Mouse (Mus musculus) lung, adult 18-20 months (tissue): ENCODE results near the gene Hoxd8.

Experiments used
- DNase-seq, 2 experiments: peaks; one replicate each; pipeline ENCODE4 v3.0.0; 2022; ENCODE audit warnings: mixed read lengths in 2 of 2

Gene Hoxd8

DNA sequence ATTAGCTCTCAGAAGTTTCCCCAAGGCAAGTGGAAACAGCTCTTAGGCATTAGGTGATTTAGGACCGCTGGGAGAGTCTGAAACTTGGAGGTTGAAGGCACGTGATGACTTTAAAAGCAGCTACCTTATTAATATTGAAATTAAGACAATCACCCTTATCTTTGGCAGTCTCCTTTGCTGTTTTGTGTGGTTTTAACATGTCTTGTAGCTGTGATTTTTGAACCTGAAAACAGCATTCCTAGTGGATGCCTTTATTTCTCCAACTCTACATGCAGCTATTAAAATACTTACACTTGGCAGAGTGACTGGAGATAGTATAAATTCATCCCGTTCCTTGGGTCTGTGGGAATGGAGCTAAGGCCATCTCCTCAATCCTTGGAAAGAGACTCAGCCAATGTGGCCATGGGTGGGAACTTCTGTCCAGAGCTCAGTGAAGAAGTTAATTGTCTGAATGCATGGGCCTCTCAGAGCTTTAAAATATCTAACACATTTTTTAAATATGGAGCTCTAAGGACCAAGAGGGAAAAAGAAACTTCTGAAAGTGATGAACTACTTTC, 33.7 kb upstream of the Hoxd8 start:
- no peak for DNase-seq

DNA sequence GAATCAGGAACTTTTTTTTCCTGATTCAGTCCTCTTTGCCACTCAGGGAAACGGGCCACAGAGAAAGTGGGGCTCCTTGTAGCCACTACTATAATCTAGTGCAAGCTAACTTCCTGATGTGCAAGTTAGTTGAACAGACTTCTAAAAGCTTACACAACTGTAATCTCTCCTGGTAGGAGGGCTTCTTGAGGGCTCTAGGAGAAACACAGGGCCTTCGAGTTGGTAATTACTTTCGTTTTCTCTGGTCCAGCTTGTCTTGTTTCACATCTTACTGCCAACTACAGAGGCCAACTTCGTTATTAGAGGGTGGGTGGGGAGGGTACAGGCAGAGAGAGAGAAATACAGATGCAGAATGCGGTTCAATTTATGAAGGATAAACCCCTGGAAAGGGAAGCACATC, 32.6 kb upstream of the Hoxd8 start:
- no peak for DNase-seq

DNA sequence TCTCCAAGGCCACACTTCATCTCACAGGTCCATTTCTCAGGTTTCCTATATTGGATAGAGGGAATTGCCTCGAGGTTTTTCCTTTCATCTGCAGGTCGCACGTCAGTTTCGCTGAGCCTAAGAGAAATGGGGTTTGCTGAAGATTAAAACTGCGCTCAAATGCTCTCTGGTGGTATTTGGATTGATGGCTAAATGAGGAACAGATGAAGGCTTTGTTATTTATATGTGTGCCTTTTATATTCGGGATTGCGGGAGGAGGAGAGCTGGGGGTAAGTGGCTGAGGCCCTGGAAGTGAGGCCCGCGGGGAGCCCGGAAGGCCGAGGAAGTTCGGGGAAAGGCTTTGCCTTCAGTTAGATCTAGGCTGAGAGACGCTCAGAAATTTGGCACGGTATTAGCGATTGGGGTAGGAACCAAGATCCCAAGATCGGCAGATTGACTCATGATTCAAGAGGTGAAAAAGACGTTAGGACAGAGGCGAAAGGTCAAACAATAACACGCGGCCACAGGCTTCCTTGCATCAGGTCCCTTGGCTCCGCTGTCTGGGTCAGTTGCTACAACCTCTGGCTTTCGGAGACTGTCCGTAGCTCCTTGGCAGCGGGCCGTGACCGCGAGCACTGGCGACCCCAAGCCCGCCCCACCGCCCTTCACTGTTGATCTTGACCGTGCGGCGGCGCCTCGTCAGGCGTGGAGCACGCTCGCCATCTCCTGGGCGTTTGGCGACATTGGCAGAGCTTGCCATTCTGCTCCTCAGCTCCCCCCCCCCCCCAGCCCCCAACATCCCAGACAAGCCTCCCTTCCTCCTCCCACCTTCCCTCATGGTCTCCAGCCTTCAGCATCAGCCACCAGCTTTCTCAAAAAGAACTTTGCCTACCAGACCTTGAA, 31.7 kb upstream of the Hoxd8 start:
- peak in 1 of 2 experiments; percentile 30 for DNase-seq

DNA sequence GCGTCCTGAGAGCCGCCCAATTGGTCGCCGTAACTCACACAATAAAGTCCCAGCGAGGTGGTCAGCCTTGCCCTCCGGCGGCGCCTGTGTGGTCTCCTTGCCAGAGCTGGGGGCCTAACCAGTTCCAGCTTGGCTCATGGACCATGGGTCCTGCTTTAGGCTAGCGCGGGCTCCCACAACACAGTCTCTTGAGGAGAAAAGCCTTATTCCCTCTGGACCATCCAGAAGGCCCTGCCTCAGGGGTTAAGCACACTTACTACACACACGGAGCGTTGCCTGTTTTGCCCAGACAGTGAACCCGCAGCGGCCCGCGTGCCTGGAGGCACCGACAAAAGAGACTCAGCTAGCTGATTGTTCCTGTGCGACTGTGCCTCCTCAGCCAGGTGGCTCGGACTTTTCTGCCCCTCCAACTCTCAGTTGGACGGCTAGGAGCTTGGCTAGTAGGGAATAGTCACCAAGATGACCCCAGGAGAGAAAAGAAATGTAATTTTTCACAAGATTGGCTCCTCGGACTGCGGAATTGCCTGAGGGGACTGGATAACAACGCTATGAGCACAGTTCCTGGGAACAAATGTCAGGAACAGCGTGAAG, 30.5 kb upstream of the Hoxd8 start:
- no peak for DNase-seq

DNA sequence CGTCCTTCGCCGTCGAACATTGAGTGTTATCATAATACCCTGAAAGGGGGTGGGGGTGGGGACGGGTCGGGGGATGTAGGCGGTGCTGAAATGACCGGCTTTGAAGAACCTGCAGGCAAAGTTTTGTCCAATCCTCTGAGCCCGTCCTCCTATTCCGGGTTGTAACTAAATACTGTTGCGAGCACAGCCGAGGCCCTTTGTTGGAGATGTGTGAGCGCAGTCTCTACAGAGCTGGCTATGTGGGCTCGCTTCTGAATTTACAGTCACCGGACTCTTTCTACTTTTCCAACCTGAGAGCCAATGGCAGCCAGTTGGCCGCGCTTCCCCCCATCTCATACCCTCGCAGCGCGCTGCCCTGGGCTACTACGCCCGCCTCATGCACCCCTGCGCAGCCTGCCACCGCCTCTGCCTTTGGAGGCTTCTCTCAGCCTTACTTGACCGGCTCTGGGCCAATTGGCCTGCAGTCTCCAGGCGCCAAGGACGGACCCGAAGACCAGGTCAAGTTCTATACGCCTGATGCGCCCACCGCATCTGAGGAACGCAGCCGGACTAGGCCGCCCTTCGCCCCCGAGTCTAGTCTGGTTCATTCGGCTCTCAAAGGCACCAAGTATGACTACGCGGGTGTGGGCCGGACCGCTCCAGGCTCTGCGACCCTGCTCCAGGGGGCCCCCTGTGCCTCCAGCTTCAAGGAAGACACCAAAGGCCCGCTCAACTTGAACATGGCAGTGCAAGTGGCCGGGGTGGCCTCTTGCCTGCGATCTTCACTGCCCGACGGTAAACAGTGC, 29.3 kb upstream of the Hoxd8 start, which contains the start of gene Hoxd12:
Gene Hoxd12 (plus strand): TSS at position 133 of the 785 bp plus-strand sequence.
- no peak for DNase-seq

DNA sequence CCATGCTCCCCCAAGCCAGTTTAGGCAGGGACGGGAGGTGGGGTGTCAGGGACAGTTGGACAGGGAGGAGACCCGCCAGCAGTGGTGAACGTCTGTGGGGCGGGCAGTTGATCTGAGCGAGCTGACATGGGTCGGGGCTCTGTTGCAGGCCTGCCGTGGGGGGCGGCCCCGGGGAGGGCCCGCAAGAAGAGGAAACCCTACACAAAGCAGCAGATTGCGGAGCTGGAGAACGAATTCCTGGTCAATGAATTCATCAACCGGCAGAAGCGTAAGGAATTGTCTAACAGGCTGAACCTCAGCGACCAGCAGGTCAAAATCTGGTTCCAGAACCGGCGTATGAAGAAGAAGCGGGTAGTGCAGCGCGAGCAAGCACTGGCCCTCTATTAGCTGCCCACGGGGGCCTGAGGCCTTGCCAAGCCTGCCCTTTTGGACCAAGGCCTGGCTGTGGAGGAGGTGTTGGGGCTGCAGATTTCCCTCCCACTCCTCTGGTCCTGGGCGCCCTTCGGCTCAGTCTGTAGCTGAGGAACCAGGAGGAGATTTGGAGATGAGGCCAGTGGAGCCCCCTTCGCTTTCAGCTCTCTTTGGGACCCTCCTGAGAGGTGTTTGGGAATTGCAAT, 28.6 kb upstream of the Hoxd8 start:
- no peak for DNase-seq

DNA sequence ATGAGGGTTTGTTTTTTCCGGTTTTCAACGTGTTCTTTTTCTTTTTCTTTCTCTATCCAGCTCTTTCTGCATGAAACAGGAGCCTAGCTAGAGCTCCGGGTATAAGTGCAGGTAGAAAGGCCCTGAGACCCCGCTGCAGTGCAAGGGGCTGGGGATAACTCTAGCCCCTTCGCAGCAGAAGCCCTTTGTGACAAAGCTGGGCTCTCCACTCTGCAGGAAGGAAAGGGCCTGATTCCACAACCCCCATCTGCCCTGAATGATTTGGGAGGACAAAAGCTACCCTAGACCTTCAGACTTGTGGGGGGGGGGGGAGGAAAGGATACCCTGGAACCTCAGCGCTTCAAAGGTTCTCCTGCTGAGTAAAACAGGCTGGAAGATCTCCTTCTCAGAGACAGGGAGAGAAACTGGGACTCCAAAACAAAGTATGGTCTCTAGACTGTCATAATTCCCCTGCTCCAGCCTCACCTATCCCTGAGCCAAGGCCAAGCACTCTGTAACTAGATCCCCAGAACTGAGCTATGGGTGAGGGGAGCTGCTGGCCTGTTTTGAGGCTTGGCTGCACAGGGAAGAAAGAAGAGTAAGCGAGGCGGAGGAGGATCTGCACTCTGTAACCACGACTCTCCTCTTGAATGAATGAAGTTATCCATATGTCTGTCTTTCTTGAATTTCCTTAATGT, 27.9 kb upstream of the Hoxd8 start:
- no peak for DNase-seq

DNA sequence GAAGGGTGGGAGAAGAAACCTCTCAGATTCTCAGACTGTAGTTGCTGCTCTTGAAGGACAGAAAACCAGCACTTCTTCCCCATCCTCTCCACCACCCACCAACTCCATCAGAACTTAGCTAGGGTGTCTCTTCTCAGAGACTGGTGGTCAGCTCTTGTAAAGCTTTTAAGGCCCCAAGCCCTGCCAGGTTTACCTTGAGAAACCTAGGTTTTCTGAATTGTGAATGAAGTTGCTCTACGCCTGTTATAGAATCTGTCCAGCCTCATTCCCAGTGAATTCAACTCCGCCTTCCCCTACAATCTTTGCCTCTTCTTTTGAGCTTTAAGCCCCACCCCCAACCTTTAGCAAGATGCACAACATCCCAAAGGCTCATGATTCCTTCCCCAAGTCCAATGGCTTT, 27.3 kb upstream of the Hoxd8 start:
- no peak for DNase-seq

DNA sequence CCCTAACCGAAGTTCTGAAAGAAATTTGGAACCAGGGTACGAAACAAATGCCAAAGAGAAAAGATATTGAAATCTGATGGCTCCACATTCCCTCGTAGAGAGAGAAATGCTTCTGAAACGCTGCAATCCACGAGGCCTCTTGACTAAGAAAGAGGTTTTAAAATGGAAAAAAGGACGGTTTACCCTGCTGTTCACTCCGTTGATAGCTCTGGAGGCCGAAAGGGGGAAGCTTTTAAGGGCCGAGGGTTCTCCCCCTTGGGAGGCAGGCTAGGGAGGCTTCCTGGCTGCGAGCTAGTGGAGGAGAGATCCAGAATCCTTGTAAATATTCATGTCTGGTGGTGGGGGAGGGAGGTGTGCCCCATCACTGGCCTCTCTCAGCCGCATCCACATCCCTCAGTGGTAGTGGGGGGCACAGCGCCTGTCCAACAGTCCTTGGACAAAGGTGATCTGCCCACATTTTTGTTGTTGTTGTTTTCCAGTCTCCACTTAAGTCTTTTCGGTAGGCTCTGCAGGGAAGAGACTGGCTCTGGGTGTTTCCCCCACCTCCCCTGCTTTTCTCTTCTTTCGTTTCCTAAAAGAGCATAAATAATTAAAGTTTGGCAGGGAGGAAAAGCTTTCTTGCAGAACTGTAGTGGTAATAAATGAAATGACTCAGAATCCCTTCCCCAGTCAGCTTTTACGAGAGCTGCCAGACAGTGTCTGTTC, 25.4 kb upstream of the Hoxd8 start, which contains the start of gene Hoxd11:
Gene Hoxd11 (plus strand): TSS at position 667 of the 705 bp plus-strand sequence.
- no peak for DNase-seq

DNA sequence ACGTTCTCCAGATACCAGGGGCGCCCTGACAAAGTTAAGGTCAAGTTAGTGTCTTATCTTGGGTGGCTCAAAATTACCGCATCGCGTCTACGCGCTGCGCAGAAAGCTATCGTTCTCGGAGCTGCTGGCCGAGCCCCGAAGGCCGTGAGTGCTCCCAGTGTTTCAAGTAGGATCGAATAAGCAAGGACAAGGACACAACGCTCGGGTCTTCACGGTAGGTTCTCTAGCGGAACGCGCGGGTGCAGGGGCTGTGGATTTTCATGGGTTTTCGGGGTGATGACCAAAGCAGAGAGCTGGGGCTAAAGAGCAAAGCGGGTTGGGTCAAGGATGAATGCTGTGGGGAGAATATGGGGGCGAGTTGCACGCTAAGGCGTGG, 24.8 kb upstream of the Hoxd8 start:
- DNase-seq = no peak

DNA sequence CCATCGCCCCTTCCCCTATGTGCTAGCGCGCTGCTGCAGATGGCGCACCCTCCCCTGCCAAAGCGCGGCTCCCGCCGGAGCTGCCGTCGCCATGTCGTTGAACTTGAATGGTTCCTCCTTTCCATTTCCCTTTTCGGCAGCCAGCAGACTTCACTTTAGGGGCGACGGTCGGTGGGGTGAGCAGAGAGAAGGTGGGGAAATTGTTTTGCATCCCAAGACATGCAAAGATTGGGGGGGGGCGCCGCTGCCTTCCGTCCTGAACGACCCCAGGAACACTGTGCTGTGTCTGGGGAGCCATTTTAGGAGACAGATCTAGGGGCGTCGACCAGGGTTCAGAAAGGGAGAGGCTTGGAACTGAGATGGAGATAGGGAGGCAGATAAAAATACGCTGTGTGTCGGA, 24.4 kb upstream of the Hoxd8 start:
- DNase-seq = no peak

DNA sequence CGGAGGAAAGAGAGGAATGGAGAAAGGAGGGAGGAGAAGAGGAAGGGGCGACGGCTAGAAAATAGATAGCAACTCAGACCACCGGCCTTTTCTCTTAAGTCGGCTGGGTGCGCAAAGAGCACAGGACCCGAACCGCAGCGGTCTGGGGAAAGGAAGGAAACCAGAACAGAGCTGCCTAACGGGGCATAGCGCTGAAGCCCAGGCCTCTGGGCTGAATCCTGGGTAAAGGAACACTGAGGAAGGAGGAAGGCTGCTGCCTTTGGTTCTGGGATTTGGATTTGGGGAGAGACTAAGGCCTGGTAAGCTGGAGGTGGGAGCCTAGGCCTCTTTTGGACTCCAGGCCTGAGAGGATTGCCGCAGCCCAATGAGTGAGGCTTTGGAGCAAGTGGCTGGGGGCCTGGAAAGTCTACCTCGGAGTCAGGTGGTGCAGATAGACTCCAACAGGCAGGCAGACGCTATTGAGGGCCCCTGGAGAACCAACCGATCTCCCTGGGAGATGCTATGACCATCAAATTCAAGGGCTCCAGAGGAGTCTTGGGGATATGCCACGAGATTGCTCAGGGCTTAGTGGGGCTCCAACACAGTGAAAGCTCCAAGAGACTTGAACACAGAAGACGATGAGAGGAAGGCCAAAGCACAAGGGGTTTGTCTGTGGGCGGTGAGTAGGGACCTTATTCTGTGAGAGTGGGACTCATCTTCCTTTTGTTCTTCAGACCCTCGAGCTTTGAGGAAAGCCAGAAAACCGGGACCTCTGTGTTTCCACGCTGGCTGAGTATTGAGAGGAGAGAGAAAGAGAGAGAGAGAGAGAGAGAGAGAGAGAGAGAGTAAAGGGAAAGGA, 23.6 kb upstream of the Hoxd8 start:
- no peak for DNase-seq

DNA sequence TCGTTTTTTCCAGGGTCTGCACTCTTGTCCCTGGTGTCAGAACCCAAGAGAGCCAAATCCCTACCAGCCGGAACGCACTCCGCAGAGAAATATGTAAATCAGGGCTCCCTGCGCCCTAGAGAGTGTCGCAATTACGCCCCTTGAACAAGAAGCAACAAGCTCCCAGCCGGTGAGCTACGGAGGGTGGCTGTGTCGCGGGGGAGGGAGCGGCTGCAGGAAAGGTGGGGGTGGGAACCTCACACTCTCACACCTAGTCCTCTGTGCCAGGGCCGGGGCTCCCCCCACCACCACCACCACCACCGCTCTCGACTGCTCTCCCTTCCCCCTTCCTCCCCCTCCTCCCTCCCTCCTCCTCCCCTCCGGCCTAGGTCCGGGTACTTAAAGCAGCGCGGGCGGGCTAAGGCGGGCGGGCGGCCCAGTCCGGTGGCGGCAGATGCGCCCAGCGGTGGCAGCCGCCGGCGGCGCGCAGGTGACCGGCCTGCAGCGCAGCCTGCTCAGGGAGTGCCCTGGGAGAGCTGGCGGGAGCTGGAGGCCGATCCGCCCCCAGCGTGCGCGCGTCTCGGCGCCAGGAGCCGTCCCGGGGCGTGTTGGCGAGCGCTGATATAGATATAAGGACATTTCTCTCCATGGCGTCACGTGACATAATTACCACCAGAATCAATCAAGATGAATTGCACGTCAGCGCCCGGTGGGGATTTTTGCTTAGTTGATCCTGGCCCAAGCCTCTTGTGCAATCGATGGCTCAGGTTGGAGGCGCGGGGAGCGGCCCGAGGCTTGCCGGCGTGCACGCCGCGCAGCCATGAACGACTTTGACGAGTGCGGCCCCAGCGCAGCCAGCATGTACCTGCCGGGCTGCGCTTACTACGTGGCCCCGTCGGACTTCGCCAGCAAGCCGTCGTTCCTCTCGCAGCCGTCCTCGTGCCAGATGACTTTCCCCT, 22.6 kb upstream of the Hoxd8 start:
- no peak for DNase-seq

DNA sequence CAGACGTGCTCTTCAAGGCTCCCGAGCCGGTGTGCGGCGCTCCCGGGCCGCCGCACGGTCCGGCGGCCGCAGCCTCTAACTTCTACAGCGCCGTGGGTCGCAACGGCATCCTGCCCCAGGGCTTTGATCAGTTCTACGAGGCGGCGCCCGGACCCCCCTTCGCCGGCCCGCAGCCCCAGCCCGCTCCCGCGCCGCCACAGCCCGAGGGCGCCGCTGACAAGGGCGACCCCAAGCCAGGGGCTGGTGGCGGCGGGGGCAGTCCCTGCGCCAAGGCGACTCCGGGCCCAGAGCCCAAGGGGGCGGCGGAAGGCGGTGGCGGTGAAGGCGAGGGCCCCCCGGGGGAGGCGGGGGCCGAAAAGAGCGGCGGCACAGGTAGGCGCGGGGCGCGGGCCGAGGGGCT, 21.6 kb upstream of the Hoxd8 start:
- DNase-seq = no peak

DNA sequence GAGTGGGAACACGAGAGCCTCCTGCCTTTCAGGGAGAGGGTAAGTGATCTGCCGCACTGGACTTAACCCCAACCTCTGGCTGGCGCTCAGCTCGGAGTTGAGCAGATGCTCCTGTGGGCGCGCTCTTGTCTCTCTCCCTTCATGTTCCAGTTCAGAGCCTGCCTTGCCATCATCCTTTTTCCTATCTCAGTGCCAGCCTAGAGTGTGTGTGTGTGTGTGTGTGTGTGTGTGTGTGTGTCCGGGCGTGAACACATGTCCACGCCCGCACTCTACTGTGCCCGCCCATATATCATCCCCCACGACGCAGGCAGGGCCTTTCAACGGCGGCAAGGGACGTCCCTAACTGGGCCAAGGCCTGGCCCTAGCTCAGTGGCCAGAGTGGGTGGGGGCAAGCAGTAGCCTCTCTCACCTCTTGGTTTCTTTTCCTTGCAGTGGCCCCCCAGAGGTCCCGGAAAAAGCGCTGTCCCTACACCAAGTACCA, 20.9 kb upstream of the Hoxd8 start:
- DNase-seq = no peak

DNA sequence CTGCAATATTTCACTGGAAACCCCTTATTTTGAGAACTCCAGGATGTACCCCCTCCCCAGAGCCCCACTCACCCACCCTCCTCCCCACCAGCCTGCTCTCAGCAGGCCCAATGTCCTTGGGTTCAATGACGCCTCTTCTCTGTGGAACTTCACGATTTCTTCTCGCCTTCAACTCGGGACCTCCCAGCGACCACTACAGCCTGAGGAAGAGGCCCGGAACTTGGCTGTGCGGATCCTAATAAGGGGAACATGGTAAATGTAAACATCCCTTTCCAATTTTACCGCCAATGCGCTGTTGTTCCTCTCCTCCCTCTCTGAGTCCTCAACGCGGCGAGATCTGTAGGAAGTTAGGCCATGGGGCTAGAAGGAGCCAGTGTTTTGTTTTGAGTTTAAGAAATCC, 20.3 kb upstream of the Hoxd8 start:
- DNase-seq = no peak

DNA sequence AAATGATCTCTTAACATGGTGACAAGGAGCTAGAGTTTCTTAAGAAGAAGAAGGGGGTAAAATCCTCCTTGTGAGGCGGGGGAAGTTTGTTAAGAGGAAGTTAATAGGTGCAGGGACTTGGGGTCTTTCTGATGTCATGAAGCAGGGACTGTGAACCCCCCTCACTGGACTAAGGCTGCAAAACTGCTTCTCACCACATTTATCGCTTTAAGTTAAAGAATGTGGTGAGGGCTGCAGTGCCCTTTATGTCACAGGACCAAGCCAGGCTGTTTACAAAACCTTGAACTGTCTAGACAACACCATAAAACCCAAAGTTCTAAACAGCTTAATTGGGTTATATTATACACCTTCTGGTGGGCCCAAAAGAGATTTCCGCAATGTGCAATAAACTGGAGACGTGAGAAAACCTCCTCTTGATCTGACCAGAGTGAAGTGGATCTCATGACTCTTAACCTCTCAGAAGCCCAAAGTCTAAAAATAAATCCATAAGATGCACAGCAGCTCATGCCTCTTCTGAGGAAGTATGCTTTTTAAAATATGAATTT, 19.3 kb upstream of the Hoxd8 start:
- DNase-seq = no peak

DNA sequence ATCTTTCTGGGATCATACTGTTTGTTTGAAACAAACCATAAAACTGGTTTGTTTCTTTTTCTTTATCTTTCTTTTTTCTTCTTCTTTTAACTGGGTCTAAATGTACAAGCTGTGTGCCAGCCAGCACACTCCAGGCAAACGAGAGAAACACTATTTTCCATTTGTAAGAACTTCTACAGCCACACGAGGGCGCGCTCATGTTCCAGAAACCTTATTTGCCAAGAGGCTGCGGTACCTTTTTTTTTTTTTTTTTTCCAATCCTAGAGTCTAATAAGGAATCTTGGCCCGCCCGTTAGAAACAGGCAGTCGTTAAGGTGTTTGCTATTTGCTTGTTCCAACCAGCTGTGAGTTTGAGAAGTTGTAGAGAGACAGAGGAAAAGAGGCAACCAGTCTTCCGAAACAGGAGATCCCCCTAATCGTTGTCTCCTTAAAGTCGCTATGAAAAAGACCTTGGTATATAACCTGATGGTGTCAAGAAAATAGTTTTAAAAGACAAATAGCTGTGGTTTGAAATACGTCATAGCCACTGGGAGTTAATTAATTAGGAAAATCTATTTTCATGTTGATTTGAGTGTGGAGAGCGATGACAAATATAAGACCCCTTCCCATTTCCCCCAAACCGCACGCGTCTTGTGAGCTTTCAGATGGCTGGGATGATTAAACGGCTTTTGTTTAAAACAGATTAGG, 18.0 kb upstream of the Hoxd8 start:
- DNase-seq = peak; percentile 36 to 47
